Mouse (Mus musculus) CH12.LX (cell line): Measurements from ENCODE around the gene Gucy2d.

Source experiments
- CHD1 ChIP-seq: IDR thresholded peaks from 2 replicates; pipeline ENCODE4 v1.6.1; 2012; ENCODE audit warnings: low read depth, low read length, improper control_type of control experiment, inconsistent platforms
- CTCF ChIP-seq, 2 experiments: IDR thresholded peaks in 1 of 2; conservative IDR thresholded peaks in 1 of 2; 2 replicates each; pipeline ENCODE4 v1.5.1; 2011 to 2012; ENCODE audit warnings: low read depth in 2 of 2, low read length in 2 of 2, improper control_type of control experiment in 1 of 2, inconsistent platforms in 1 of 2, mild to moderate bottlenecking in 1 of 2, moderate library complexity in 1 of 2
- E2F4 ChIP-seq: IDR thresholded peaks from 2 replicates; pipeline ENCODE4 v1.6.1; 2011; ENCODE audit warnings: low read depth, low read length, improper control_type of control experiment; ENCODE audit not compliant: insufficient replicate concordance
- EP300 ChIP-seq: IDR thresholded peaks from 2 replicates; pipeline ENCODE4 v1.6.1; 2011; ENCODE audit warnings: low read length, improper control_type of control experiment
- MAFK ChIP-seq: IDR thresholded peaks from 2 replicates; pipeline ENCODE4 v1.6.1; 2011; ENCODE audit warnings: low read length, improper control_type of control experiment; ENCODE audit not compliant: insufficient replicate concordance
- MAZ ChIP-seq: IDR thresholded peaks from 2 replicates; pipeline ENCODE4 v1.6.1; 2012; ENCODE audit warnings: low read depth, mild to moderate bottlenecking, inconsistent platforms, low read length, improper control_type of control experiment, moderate library complexity
- POLR2A ChIP-seq: IDR thresholded peaks from 2 replicates; pipeline ENCODE4 v1.6.1; 2011; ENCODE audit warnings: low read depth, mild to moderate bottlenecking, improper control_type of control experiment, low read length
- UBTF ChIP-seq: IDR thresholded peaks from 2 replicates; pipeline ENCODE4 v1.6.1; 2012; ENCODE audit warnings: low read depth, mild to moderate bottlenecking, inconsistent platforms, low read length, improper control_type of control experiment, moderate library complexity
- USF2 ChIP-seq: conservative IDR thresholded peaks from 2 replicates; pipeline ENCODE4 v1.6.1; 2011; ENCODE audit warnings: low read depth, low read length, improper control_type of control experiment
- ZC3H11A ChIP-seq: IDR thresholded peaks from 2 replicates; pipeline ENCODE4 v1.6.1; 2012; ENCODE audit warnings: low read depth, mild to moderate bottlenecking, inconsistent platforms, low read length, improper control_type of control experiment

DNA sequence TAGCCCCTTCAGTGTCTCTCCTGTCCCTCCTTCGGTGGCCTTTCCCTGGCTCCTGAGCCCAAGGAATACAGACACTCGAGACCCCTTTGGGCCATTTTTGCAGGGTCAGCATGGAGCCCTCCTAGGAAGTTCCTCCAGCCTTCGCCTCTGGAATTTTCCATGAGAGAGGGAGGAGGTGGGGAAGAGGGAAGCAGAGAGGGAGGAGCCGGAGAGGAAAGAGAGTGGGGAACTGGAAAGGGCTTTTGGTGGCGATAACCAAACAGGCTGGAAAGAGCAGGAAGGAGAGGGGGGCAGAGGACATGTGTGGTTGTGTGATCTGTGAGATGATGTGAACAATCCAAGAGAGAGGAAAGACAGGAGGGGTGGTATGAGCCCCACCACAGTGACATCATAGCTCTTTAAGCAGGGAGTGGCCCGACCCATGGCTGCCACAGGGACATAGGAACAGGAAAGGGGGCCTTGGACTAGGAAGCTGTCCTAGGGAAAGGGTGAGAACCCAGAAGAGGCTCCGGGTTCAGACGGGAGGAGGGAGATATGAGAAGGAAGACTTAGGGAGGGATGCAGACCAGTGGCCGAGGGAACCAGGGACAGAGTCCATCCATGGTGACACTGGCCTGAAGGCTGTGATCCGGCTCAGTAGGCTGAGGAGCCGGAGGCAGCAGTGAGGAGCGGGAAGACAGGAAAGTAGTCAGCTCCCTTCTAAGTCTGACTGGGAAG lies 42.5 kb downstream of the Gucy2d start:
- TF ChIP-seq MAZ (no peak), CTCF (conservative IDR thresholded peaks at IDR 0.05 in 1 of 2, IDR thresholded peaks at IDR 0.05 in 1 of 2; ENCODE audit: low read depth in 2 of 2, low read length in 2 of 2) (no peak), POLR2A (no peak), EP300 (no peak), ZC3H11A (no peak), USF2 (no peak), E2F4 (no peak), MAFK (no peak), UBTF (no peak), CHD1 (no peak)
